Mouse (Mus musculus): ENCODE data around the gene Vps36. TPM values are rescaled to one million over a fixed set of nuclear protein-coding genes. Genes with fewer than 3 reads are reported as not detected.

Gene Vps36
- polyA plus RNA-seq, 3 experiments from 2014 or later: 25.9 to 43.3 (median 32.2) TPM

DNA sequence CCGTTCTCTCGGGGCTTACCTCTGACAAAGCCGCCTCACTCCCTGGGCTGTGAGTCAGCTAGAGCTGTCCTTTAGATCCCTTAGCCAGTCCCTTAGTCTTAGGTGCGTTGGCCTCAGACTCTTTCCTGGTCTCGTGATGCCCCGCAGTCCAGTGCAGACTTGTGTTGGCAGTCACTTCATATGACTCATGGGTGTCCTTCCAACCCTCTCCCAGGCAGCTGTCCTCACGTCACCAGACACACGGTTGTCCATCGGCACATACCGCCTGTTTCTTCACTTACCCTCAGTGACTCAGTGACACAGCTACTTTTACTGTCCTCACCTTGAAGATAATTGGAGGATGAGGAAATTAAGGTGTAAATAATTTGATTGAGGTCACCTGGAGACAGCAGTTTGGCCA, 22.2 kb downstream of the Vps36 start:
- ATAC-seq: no peak

DNA sequence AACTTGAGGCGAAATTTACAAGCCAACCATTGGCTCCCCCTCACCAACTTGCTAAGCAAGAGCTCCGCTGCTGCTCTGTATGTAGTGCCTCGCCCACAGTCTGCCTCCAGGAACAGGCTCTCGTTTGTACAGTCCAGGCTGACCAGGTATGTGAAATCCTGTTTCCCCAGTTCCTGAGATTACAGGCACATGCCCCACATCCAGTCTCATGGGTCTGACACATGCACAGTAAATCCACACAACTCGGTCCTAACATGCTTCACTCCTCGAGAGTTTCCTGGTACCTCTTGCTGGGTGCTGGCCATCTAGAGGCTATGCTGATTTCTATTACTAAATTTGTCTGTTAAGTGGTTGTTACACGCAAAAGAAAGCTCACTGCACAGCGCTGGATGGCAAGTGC, 33.8 kb downstream of the Vps36 start:
- ATAC-seq: no peak

- ATAC-seq: peak; percentile 53
Measured at GRCm38 (mm10) chr8:22227061-22227877, 34.7 kb downstream of the Vps36 start, which contains the start of gene Thsd1. Gene Thsd1 (plus strand): TSS chr8:22227313.

- peak; percentile 32 for ATAC-seq
Measured at GRCm38 (mm10) chr8:22228621-22229020, 36.0 kb downstream of the Vps36 start.

GRCm38 (mm10) chr8:22242986-22243385, 50.4 kb downstream of the Vps36 start:
- no peak for ATAC-seq

DNA sequence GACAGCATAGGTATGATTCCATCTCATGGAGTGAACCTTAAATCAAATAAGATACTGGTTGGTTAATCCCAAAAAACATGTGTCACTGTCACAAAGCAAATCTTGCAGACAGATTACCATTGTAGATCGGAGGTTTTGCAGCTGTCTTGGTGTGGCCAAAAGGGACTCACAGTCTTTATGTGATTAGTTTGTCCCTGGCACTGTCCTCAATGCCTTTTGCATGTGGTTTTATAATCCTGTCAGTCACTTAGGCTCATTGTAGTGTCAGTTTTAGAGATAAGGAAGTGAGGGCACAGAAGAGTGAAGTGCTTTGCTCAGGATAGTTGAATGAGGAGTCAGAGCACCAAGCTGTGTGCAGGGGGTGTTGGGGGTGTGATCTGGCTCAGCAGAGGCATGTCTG, 53.1 kb downstream of the Vps36 start:
- ATAC-seq: no peak

- no peak for ATAC-seq
Measured at GRCm38 (mm10) chr8:22247956-22248355, 55.3 kb downstream of the Vps36 start.

GRCm38 (mm10) chr8:22249080-22249479, 56.5 kb downstream of the Vps36 start:
- no peak for ATAC-seq

DNA sequence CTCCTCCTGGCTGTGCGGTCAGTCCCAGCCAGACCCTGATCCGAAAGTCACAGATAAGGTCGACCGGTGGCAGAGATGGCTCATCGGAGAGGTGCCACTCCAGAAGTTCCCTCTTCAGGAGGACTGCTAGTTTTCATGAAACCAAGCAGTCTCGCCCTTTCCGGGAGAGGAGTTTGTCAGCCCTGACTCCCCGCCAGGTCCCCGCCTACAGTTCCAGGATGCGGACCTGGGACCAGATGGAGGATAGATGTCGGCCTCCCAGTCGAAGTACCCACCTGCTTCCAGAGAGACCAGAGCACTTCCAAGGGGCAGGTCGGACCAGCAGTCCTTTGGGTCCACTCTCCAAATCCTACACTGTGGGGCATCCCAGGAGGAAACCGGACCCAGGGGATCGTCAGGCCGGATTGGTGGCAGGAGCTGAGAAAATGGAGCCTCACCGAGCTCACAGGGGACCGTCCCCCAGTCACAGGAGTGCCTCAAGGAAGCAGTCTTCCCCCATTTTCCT, 66.4 kb downstream of the Vps36 start:
- ATAC-seq: no peak

DNA sequence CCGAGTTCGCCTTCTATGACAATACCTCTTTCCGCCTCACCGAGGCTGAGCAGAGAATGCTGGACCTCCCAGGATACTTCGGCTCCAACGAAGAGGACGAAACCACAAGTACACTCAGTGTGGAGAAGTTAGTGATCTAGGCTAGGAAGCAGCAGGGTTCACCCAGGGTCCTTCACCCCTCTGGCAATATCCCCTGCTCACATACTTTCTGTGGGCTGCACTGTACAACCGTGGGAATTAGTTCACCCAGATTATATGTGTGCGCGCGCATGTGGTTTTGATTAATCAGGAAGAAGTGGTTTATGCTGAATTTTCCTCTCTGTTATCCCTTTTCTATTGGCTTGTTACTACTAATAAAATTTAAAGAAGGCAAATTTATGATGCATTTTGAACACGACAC, 66.9 kb downstream of the Vps36 start:
- ATAC-seq: no peak

DNA sequence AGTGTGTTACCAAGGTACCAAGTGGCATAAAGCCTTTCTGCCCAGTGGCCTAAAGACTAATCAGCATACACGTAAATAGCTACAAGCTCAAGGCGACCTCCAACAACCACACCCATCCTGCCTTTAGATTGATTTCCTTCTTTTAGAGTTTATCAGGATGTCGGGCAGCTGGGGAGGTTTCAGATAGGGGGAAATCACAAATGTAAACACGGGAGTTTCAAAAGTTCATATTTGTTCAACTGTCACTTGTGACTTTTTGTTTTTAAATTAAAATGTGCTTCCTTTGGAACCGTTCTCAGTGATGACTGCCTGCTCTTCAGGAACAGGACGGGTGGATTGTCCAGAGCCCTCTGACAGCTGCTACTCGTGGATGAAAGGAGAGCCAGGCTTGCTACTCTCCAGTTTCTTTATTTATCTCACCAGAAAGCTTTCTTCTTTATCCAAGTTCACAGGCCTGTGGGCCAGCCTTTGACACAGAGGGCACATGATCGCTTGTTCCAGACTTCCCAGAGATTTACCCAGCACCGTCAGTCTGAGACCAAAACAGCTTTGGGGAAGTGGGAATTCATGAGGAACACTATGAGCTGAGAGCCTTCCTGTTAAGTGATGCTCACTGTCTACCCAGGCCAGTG, 67.6 kb downstream of the Vps36 start:
- no peak for ATAC-seq

DNA sequence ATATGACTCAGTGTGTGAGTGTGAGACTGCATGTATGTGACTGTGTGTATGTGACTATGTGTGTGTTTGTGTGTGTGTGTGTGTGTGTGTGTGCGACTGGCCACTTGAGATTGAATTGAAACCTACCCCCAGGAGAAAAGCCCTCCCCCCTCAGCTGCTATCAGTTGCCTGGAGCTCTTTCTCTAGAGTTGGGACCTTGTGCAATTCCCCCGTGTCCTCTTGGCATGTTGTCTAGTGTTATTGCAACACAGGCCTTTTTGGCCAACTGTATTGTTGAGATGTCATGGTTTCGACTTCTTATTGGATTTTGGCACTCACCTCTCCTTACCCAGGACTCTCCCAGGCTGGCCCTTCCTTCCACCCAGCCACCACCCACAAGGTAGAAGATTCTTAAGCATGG, 69.7 kb downstream of the Vps36 start:
- ATAC-seq: no peak

- no peak for ATAC-seq
Measured at GRCm38 (mm10) chr8:22264292-22264691, 71.7 kb downstream of the Vps36 start.

- no peak for ATAC-seq
Measured at GRCm38 (mm10) chr8:22264787-22265186, 72.2 kb downstream of the Vps36 start.

- ATAC-seq: no peak
Measured at GRCm38 (mm10) chr8:22265194-22265593, 72.6 kb downstream of the Vps36 start.

DNA sequence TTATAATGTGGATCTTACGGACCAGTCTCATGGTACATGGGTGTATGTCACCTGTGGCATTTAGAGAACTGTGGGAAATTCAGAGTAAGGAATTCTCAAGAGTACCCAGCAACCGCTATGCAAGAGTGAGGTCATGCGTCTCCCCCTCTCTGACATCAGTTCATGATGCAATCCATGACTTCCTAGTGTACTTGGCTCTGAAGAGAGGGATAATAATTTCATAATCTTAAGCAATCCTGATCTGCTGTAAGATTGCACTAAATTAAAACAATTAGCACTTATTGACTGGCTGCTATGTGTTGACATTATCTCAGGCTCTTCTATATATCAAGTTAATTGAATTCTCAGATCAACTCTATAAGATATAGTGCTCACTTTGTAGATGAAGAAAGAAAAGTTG, 74.2 kb downstream of the Vps36 start:
- no peak for ATAC-seq

Other genes with a start within 250 kb of the Vps36 start
- gene Defb13, start 246.0 kb upstream of the Vps36 start, polyA plus RNA-seq (2017; shearing (Covaris generic)): not detected
- gene Fam90a1a, start 234.1 kb upstream of the Vps36 start, polyA plus RNA-seq (2017; shearing (Covaris generic)): not detected
- gene Ccdc70, start 223.0 kb upstream of the Vps36 start, polyA plus RNA-seq (2017; shearing (Covaris generic)): not detected
- gene Atp7b, start 132.5 kb upstream of the Vps36 start, polyA plus RNA-seq (2017; shearing (Covaris generic)): under 1 TPM; 0.07 to 0.14 (median 0.13) TPM
- gene Alg11, start 132.1 kb upstream of the Vps36 start, polyA plus RNA-seq (2017; shearing (Covaris generic)): 10 to 100 TPM; 20.0 to 28.1 (median 21.0) TPM
- gene Nek5, start 67.8 kb upstream of the Vps36 start, polyA plus RNA-seq (2017; shearing (Covaris generic)): under 1 TPM in 1 of 3 experiments, not detected in 2; 0.24 TPM
- gene Nek3, start 26.4 kb upstream of the Vps36 start, polyA plus RNA-seq (2017; shearing (Covaris generic)): 1 to 10 TPM; 4.6 to 7.4 (median 5.6) TPM
- 10 to 100 TPM in 1 of 3 experiments, 1 to 10 TPM in 2; 3.0 to 32.7 (median 3.6) TPM for gene Ckap2, start 7.0 kb upstream of the Vps36 start, polyA plus RNA-seq (2017; shearing (Covaris generic))
- gene Thsd1, start 34.5 kb downstream of the Vps36 start, polyA plus RNA-seq (2017; shearing (Covaris generic)): under 1 TPM in 2 of 3 experiments, not detected in 1; 0.11 to 0.71 TPM
- not detected for gene Tpte, start 90.6 kb downstream of the Vps36 start, polyA plus RNA-seq (2017; shearing (Covaris generic))
- 1 to 10 TPM; 1.9 to 2.5 (median 2.4) TPM for gene Slc25a15, start 205.8 kb downstream of the Vps36 start, polyA plus RNA-seq (2017; shearing (Covaris generic))
- 10 to 100 TPM; 22.5 to 24.4 (median 24.4) TPM for gene Mrps31, start 218.6 kb downstream of the Vps36 start, polyA plus RNA-seq (2017; shearing (Covaris generic))